Mouse (Mus musculus) heart, adult 2 months (tissue): ENCODE data around the gene Fpr-rs4.

ENCODE experiments used
- CTCF ChIP-seq: fragments of 200-600 bp; IDR thresholded peaks from 2 replicates; pipeline ENCODE4 v1.8.1; 2022; ENCODE audit warnings: antibody characterized with exemption, mild to moderate bottlenecking, moderate library complexity
- EP300 ChIP-seq: fragments of 200-500 bp; IDR thresholded peaks from 2 replicates; pipeline ENCODE4 v1.6.1; 2011; ENCODE audit warnings: low read depth, low read length, control low read depth; ENCODE audit not compliant: insufficient read depth

GRCm38 (mm10) chr17:18021433-18021832, at the start of gene Fpr-rs4:
- no peak for TF ChIP-seq EP300
- TF ChIP-seq CTCF: no peak
